Mouse (Mus musculus) thymus, adult 2 months (tissue): ENCODE results near the gene Lamtor4.

ENCODE experiments used
- CTCF ChIP-seq: fragments of 200-500 bp; IDR thresholded peaks from 2 replicates; pipeline ENCODE4 v1.5.1; 2012; ENCODE audit warnings: mild to moderate bottlenecking, control low read depth, low read length, moderate library complexity, borderline replicate concordance; ENCODE audit not compliant: control insufficient read depth, poor library complexity, insufficient read depth; ENCODE audit errors: extremely low read depth
- POLR2A ChIP-seq: fragments of 200-500 bp; IDR thresholded peaks from 2 replicates; pipeline ENCODE4 v1.6.1; 2012; ENCODE audit warnings: mild to moderate bottlenecking, low read length, control low read depth, moderate library complexity; ENCODE audit not compliant: control insufficient read depth, poor library complexity, insufficient read depth; ENCODE audit errors: extremely low read depth

DNA sequence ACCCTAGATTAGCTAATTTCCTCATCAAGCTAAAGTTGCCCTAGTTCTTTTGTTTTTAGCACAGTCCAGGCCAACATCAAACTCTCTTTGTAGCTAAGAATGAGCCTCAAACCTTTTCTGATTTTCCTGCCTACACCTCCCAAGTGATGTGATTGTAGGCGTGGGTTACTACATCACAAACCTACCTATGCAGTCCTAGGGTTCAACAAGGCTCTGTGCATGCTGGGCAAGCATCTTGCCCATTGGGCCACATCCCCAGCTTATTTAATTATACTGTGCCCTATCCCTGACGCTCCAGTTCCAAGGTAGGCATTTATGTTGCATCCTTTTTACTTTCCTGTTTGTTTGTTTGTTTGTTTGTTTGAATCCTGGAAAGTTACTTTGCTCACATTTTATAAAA lies 29.6 kb upstream of the Lamtor4 start, which contains the start of gene Nxpe5:
- TF ChIP-seq POLR2A (no peak), CTCF (no peak)
